Mouse (Mus musculus): ENCODE data around the gene Prkn. TPM values are rescaled to one million over a fixed set of nuclear protein-coding genes. Genes with fewer than 3 reads are reported as not detected.
A peak's percentile ranks its signal among the peaks of the same experiment; 100 is the strongest.

The Prkn gene
- polyA plus RNA-seq, 1 experiment from 2014 or later: 1.7 TPM

DNA sequence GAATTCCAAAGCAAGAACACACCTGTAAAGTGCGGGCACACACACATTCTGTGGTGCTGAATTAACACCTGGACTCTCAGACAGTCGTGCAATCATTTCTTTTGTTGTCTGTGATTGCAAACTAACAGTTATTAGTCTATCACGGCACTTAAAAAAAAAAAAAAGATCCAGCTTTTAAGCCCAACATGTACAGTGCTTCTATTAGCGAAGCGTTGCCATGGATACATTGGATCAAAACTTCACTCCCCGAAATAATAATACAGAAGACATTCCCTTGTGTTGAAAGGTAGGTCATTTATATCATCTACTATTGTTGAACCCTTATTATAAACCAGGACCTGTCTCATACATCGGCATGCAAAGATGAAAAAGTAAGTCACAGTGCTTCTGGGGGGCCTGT is 1060.1 kb downstream of the Prkn start:
- Histone ChIP-seq H3K9me3 (replicated peaks; ENCODE audit: control insufficient read depth, low read length) (no peaks in the 10 kb centered on the region), H3K4me1 (ENCODE audit: control insufficient read depth, insufficient read depth, low read length) (no peaks in the 10 kb centered on the region), H3K36me3 (ENCODE audit: control insufficient read depth, insufficient read depth, low read length) (no peaks in the 10 kb centered on the region), H3K9ac (ENCODE audit: low read depth, low read length) (no peak overlapping the region), H3K4me3 (ENCODE audit: low read depth, low read length) (no peak overlapping the region), H3K27ac (ENCODE audit: low read depth, low read length) (no peak overlapping the region), H3K27me3 (ENCODE audit: control insufficient read depth, insufficient read depth, low read length) (no peaks in the 10 kb centered on the region), H3K4me2 (no peak overlapping the region)
- WGBS (ENCODE audit: insufficient replicate concordance): 85% methylated on average over 7 of the region's 7 CpGs
- no peak for ATAC-seq (replicated peaks; ENCODE audit: insufficient number of reproducible peaks, low FRiP score, low TSS enrichment)

DNA sequence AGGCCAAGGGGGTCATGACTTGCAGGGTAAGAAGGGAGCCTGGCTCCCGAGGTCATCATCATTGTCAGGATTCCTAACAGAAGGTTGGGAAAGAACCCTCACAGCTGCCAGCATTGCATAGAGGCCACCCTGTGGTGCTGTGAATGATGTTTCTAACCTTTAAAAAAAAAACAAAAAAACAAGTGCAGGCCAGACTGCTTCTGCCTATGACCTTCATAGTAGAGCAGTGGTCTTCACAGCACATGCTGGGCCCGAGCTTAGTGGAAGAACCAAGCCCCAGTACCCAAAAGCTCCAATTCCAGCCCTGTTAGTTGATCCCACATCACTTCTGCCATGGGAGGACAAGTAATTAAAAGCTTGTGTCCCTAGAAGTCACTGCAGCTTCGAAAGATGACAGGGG is 1061.5 kb downstream of the Prkn start:
- H3K36me3 ChIP-seq (ENCODE audit: control insufficient read depth, insufficient read depth, low read length): no peaks in the 10 kb centered on the region
- H3K27me3 ChIP-seq (ENCODE audit: control insufficient read depth, insufficient read depth, low read length): no peaks in the 10 kb centered on the region
- no peak for ATAC-seq (replicated peaks; ENCODE audit: insufficient number of reproducible peaks, low FRiP score, low TSS enrichment)
- no peak overlapping the region for H3K27ac ChIP-seq (ENCODE audit: low read depth, low read length)
- WGBS (ENCODE audit: insufficient replicate concordance): 58% methylated on average over 3 of the region's 3 CpGs
- no peak overlapping the region for H3K9ac ChIP-seq (ENCODE audit: low read depth, low read length)
- no peaks in the 10 kb centered on the region for H3K9me3 ChIP-seq (replicated peaks; ENCODE audit: control insufficient read depth, low read length)
- H3K4me1 ChIP-seq (ENCODE audit: control insufficient read depth, insufficient read depth, low read length): no peaks in the 10 kb centered on the region
- no peak overlapping the region for H3K4me3 ChIP-seq (ENCODE audit: low read depth, low read length)
- H3K4me2 ChIP-seq: no peak overlapping the region

DNA sequence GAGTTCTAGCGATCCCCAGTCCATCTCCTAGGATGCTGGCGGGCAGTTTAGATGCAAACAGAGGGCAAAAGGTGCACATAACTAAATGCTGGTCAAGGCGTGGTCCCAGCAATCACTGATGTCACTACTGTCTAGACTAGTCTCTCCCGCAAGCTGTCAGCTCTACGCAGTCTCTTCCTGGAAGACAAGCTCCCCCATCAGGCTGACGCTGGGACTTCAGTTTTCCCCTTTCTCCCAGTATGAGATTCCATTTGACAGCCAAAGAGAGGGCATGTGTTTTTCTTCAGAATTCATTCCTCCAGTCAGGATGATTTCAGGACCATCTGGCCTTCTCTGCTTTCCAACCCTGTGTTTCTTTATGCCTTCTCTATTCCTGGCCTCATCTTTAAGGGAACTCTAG is 1062.8 kb downstream of the Prkn start:
- Histone ChIP-seq H3K27me3 (ENCODE audit: control insufficient read depth, insufficient read depth, low read length) (no peaks in the 10 kb centered on the region), H3K4me2 (no peak overlapping the region), H3K9me3 (replicated peaks; ENCODE audit: control insufficient read depth, low read length) (no peaks in the 10 kb centered on the region), H3K27ac (ENCODE audit: low read depth, low read length) (no peak overlapping the region), H3K36me3 (ENCODE audit: control insufficient read depth, insufficient read depth, low read length) (no peaks in the 10 kb centered on the region), H3K9ac (ENCODE audit: low read depth, low read length) (no peak overlapping the region), H3K4me1 (ENCODE audit: control insufficient read depth, insufficient read depth, low read length) (no peaks in the 10 kb centered on the region), H3K4me3 (ENCODE audit: low read depth, low read length) (no peak overlapping the region)
- WGBS (ENCODE audit: insufficient replicate concordance): 35% methylated on average over 6 of the region's 6 CpGs
- no peak for ATAC-seq (replicated peaks; ENCODE audit: insufficient number of reproducible peaks, low FRiP score, low TSS enrichment)

DNA sequence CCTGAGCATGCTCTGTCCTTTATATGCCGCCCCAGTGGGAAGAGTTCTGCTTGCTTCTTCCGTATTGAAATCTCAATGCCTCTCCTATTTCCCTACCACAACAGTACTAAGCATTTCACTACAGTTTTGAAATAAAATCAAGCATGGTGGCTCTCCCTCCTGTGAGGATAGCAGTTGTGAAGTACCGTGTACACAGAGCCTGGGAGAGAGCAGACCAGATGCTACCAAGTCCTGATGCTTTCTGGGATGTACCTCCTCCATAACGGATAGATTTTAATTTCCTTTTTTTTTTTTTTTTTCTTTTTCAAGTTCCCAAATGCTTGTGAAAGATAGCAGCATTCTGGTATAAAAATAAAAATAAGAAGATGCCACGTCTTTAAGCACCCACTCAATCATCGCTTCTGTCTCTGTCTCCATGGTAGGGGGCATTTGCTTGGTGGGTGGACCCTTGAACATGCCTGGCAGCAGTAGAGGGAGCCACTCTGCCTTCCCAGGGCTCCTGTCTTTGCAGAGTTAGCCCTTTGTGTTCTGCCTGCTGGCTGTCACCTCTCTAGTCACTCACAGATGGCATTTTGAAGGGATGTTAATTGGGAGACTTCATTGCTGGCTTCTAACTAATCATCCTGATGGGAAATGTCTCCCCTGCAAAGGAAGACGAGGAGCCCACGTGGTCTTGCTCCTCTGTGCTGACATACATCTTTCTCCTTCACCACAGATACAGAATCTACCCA is 1070.6 kb downstream of the Prkn start:
- no peaks in the 10 kb centered on the region for H3K9me3 ChIP-seq (replicated peaks; ENCODE audit: control insufficient read depth, low read length)
- H3K27me3 ChIP-seq (ENCODE audit: control insufficient read depth, insufficient read depth, low read length): peaks cover 19% of the 10 kb centered on the region; the same call in 1 of the 2 replicates
- H3K27ac ChIP-seq (ENCODE audit: low read depth, low read length): no peak overlapping the region
- H3K4me2 ChIP-seq: no peak overlapping the region
- no peak for ATAC-seq (replicated peaks; ENCODE audit: insufficient number of reproducible peaks, low FRiP score, low TSS enrichment)
- 62% methylated on average over 8 of the region's 8 CpGs for WGBS (ENCODE audit: insufficient replicate concordance)
- H3K4me3 ChIP-seq (ENCODE audit: low read depth, low read length): no peak overlapping the region
- no peaks in the 10 kb centered on the region for H3K4me1 ChIP-seq (ENCODE audit: control insufficient read depth, insufficient read depth, low read length)
- H3K36me3 ChIP-seq (ENCODE audit: control insufficient read depth, insufficient read depth, low read length): no peaks in the 10 kb centered on the region
- no peak overlapping the region for H3K9ac ChIP-seq (ENCODE audit: low read depth, low read length)

DNA sequence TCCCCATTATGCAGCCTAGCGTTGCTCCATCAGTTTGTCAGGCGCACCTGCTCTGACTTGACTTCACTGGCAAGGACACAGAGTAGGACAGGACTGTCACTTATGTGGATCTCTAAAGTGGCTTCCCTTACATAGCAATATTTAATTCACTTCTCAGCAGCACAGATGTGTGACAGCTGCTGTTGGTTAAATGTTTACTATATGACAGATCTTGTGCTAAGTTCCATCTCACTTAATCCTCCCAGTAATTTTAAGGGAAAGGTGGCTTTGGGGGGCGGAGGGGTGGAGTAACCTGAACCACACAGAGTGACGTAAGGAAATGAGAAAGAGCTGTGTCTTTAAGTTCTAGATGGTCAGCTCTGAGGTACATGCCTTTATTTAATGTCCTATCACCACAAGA is 1072.0 kb downstream of the Prkn start:
- H3K9ac ChIP-seq (ENCODE audit: low read depth, low read length): no peak overlapping the region
- no peaks in the 10 kb centered on the region for H3K36me3 ChIP-seq (ENCODE audit: control insufficient read depth, insufficient read depth, low read length)
- no peaks in the 10 kb centered on the region for H3K4me1 ChIP-seq (ENCODE audit: control insufficient read depth, insufficient read depth, low read length)
- WGBS (ENCODE audit: insufficient replicate concordance): 80% methylated on average over 4 of the region's 4 CpGs
- H3K27me3 ChIP-seq (ENCODE audit: control insufficient read depth, insufficient read depth, low read length): peaks cover 19% of the 10 kb centered on the region; the same call in 1 of the 2 replicates
- no peak for ATAC-seq (replicated peaks; ENCODE audit: insufficient number of reproducible peaks, low FRiP score, low TSS enrichment)
- H3K4me3 ChIP-seq (ENCODE audit: low read depth, low read length): no peak overlapping the region
- no peak overlapping the region for H3K27ac ChIP-seq (ENCODE audit: low read depth, low read length)
- H3K9me3 ChIP-seq (replicated peaks; ENCODE audit: control insufficient read depth, low read length): no peaks in the 10 kb centered on the region
- no peak overlapping the region for H3K4me2 ChIP-seq

DNA sequence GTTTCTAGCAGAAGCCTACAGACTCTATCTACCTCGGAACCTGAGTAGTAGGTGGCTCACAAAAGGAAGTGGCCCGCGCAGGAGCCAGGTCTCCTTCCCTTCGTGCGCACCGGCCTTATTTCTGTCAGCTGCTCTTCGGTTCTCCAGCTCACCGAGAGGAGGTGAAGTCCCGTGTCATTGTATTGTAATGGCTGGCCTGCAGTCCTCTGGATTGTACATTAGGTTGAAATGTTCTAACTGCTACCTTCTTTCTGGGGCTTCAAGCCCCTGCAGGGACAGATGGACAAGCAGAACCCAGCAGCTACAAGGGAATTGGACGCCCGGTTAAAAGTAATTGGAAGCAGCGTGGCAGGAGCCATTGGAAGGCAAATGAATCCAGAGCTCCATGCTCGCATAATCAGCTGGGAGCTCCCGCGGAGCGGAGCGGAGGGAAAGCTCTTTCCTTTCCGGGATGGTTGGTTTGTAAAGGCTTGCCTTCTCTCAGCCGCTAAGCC is 1072.7 kb downstream of the Prkn start:
- WGBS (ENCODE audit: insufficient replicate concordance): 1% methylated on average over 19 of the region's 19 CpGs
- H3K4me1 ChIP-seq (ENCODE audit: control insufficient read depth, insufficient read depth, low read length): no peaks in the 10 kb centered on the region
- ATAC-seq (replicated peaks; ENCODE audit: insufficient number of reproducible peaks, low FRiP score, low TSS enrichment): no peak

DNA sequence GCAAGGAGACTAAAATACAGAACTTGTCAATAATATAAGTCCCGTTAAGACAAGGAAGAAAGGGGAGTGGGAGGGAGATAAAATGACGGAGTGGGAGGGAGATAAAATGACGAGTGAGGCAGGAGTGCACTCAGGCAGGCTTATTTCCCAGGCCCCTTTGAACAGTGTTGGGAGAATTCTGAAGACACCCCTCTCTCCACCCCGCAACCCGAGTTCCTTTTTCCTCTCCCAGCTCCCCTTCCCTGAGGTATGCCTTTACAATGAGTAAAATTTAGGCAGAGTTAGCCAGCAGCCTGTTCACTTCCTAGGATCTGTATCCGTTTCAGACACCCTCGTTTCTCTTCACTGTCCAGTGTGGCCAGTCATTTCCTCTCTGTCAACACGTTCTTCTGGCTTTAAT is 1073.4 kb downstream of the Prkn start:
- ATAC-seq (replicated peaks; ENCODE audit: insufficient number of reproducible peaks, low FRiP score, low TSS enrichment): no peak
- Histone ChIP-seq H3K9me3 (replicated peaks; ENCODE audit: control insufficient read depth, low read length) (no peaks in the 10 kb centered on the region), H3K27ac (ENCODE audit: low read depth, low read length) (no peak overlapping the region), H3K27me3 (ENCODE audit: control insufficient read depth, insufficient read depth, low read length) (peaks cover 19% of the 10 kb centered on the region; the same call in 1 of the 2 replicates), H3K4me2 (peak overlapping the region; percentile 61), H3K4me3 (ENCODE audit: low read depth, low read length) (peak overlapping the region; percentile 22; the same call in 1 of the 2 replicates), H3K4me1 (ENCODE audit: control insufficient read depth, insufficient read depth, low read length) (no peaks in the 10 kb centered on the region), H3K9ac (ENCODE audit: low read depth, low read length) (no peak overlapping the region), H3K36me3 (ENCODE audit: control insufficient read depth, insufficient read depth, low read length) (no peaks in the 10 kb centered on the region)
- WGBS (ENCODE audit: insufficient replicate concordance): 14% methylated on average over 8 of the region's 8 CpGs

More for the DNA sequence above, 1072.7 kb downstream of the Prkn start:
- no peak overlapping the region for H3K27ac ChIP-seq (ENCODE audit: low read depth, low read length)
- no peaks in the 10 kb centered on the region for H3K36me3 ChIP-seq (ENCODE audit: control insufficient read depth, insufficient read depth, low read length)
- H3K4me2 ChIP-seq: peak overlapping the region; percentile 61
- no peak overlapping the region for H3K9ac ChIP-seq (ENCODE audit: low read depth, low read length)
- H3K27me3 ChIP-seq (ENCODE audit: control insufficient read depth, insufficient read depth, low read length): peaks cover 19% of the 10 kb centered on the region; the same call in 1 of the 2 replicates
- no peaks in the 10 kb centered on the region for H3K9me3 ChIP-seq (replicated peaks; ENCODE audit: control insufficient read depth, low read length)
- H3K4me3 ChIP-seq (ENCODE audit: low read depth, low read length): peak overlapping the region; percentile 22

DNA sequence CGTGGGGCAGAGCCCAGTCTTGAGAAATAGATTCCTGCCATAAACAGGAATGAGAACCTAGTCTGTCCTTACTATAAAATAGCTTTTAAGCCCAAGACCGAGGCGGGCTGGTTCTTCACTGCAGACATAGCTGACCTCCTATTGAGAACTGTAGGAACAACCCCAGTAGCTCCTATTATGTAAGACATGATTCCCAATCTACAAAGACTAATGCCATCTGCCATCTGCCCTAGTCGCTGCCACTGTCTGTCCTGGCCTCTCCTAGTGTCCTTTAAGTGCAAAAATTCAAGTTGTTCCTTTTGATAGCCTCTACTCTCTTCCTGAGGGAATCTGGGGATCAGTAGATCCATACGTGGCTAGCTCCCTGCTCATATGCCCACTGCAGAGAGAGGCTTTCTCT is 1074.3 kb downstream of the Prkn start:
- no peaks in the 10 kb centered on the region for H3K36me3 ChIP-seq (ENCODE audit: control insufficient read depth, insufficient read depth, low read length)
- H3K4me1 ChIP-seq (ENCODE audit: control insufficient read depth, insufficient read depth, low read length): no peaks in the 10 kb centered on the region
- no peak for ATAC-seq (replicated peaks; ENCODE audit: insufficient number of reproducible peaks, low FRiP score, low TSS enrichment)
- no peaks in the 10 kb centered on the region for H3K9me3 ChIP-seq (replicated peaks; ENCODE audit: control insufficient read depth, low read length)
- H3K4me3 ChIP-seq (ENCODE audit: low read depth, low read length): no peak overlapping the region
- peaks cover 19% of the 10 kb centered on the region; the same call in 1 of the 2 replicates for H3K27me3 ChIP-seq (ENCODE audit: control insufficient read depth, insufficient read depth, low read length)
- H3K27ac ChIP-seq (ENCODE audit: low read depth, low read length): no peak overlapping the region
- WGBS (ENCODE audit: insufficient replicate concordance): 65% methylated on average over 5 of the region's 5 CpGs
- no peak overlapping the region for H3K4me2 ChIP-seq
- no peak overlapping the region for H3K9ac ChIP-seq (ENCODE audit: low read depth, low read length)

Measured in heart, embryonic 11.5 days (tissue).